In genomic region chr2:161138672-161139536, GRCm38 (mm10) we compare ENCODE assay signal across 15 mouse cellular contexts. TPM values are rescaled to one million over a fixed set of nuclear protein-coding genes. Genes with fewer than 3 reads are reported as not detected.
DNase-seq lines count a peak whose midpoint lies in the region; ATAC-seq and TF ChIP-seq lines count a peak whose summit lies in the region.
"Had no signal": no experiment of that assay in that cellular context is flagged by ENCODE, and none has a peak within 500 bp of the region (broad histone marks: within the 10 kb centered on the region; RNA-seq: fewer than 3 reads in every experiment).

No protein-coding gene starts in this region.

- H3K36me3 ChIP-seq in lung, embryonic 14.5 days (ENCODE audit: insufficient read depth), result no peaks in the 10 kb centered on the region
- H3K36me3 ChIP-seq in liver, postnatal 0 days (replicated peaks; ENCODE audit: insufficient read depth, low read length), result no peaks in the 10 kb centered on the region
- no peaks in the 10 kb centered on the region for H3K36me3 ChIP-seq in forebrain, embryonic 10.5 days (replicated peaks)
- H3K36me3 ChIP-seq: G1E; hindbrain, embryonic 15.5 days; limb, embryonic 15.5 days had no signal

- 31% methylated on average over 11 of the region's 11 CpGs for WGBS in lung, embryonic 14.5 days
- WGBS in liver, postnatal 0 days (ENCODE audit: insufficient replicate concordance), result 65% methylated on average over 11 of the region's 11 CpGs
- WGBS in forebrain, embryonic 10.5 days, result 75% methylated on average over 11 of the region's 11 CpGs

- peaks cover 7% of the 10 kb centered on the region; the same call in 1 of the 2 replicates for H3K4me1 ChIP-seq in lung, embryonic 14.5 days (ENCODE audit: insufficient read depth)
- H3K4me1 ChIP-seq in liver, postnatal 0 days (ENCODE audit: insufficient read depth), result peaks cover 3% of the 10 kb centered on the region; the same call in 1 of the 2 replicates
- 0 out of 2 replicates have a peak, but pooled peaks cover 4% of the 10 kb centered on the region for H3K4me1 ChIP-seq in forebrain, embryonic 10.5 days
- H3K4me1 ChIP-seq: hindbrain, embryonic 15.5 days; limb, embryonic 15.5 days had no signal

- H3K4me3 ChIP-seq in lung, embryonic 14.5 days (ENCODE audit: low read depth, low read length), result no peak overlapping the region
- no peak overlapping the region for H3K4me3 ChIP-seq in liver, postnatal 0 days (ENCODE audit: low read depth, low read length)
- H3K4me3 ChIP-seq in forebrain, embryonic 10.5 days, result no peak overlapping the region
- H3K4me3 ChIP-seq: hindbrain, embryonic 15.5 days; limb, embryonic 15.5 days had no signal

- H3K9ac ChIP-seq in lung, embryonic 14.5 days, result no peak overlapping the region
- no peak overlapping the region for H3K9ac ChIP-seq in liver, postnatal 0 days (replicated peaks)
- H3K9ac ChIP-seq: hindbrain, embryonic 15.5 days; limb, embryonic 15.5 days had no signal

- H3K27ac ChIP-seq in lung, embryonic 14.5 days (ENCODE audit: low read depth), result no peak overlapping the region
- H3K27ac ChIP-seq in liver, postnatal 0 days (ENCODE audit: low read depth), result no peak overlapping the region
- H3K27ac ChIP-seq in forebrain, embryonic 10.5 days, result no peak overlapping the region
- H3K27ac ChIP-seq: hindbrain, embryonic 15.5 days; limb, embryonic 15.5 days had no signal

- H3K27me3 ChIP-seq in lung, embryonic 14.5 days (ENCODE audit: insufficient read depth, low read length), result no peaks in the 10 kb centered on the region
- H3K27me3 ChIP-seq in liver, postnatal 0 days (ENCODE audit: insufficient read depth, low read length), result no peaks in the 10 kb centered on the region
- no peaks in the 10 kb centered on the region for H3K27me3 ChIP-seq in forebrain, embryonic 10.5 days (ENCODE audit: poor library complexity, severe bottlenecking)
- H3K27me3 ChIP-seq: hindbrain, embryonic 15.5 days; limb, embryonic 15.5 days had no signal

- ATAC-seq in lung, embryonic 14.5 days (ENCODE audit: insufficient read depth), result peak; percentile 74; the same call in 1 of the 2 replicates
- ATAC-seq in liver, postnatal 0 days, result no peak
- ATAC-seq: midbrain, embryonic 16.5 days had no signal

- intact Hi-C loops in left cerebral cortex, postnatal 25 days (cut with DNase I), result no loop called here

- TF ChIP-seq EP300 in liver, postnatal 0 days (IDR thresholded peaks at IDR 0.05; ENCODE audit: low read depth), result no peak

- no peak for TF ChIP-seq CTCF in lung, embryonic 14.5 days (IDR thresholded peaks at IDR 0.05; ENCODE audit: low read depth)
- TF ChIP-seq CTCF in liver, postnatal 0 days (IDR thresholded peaks at IDR 0.05; ENCODE audit: low read depth), result no peak

- no peaks in the 10 kb centered on the region for H3K9me3 ChIP-seq in lung, embryonic 14.5 days (ENCODE audit: low read depth, low read length)
- no peaks in the 10 kb centered on the region for H3K9me3 ChIP-seq in liver, postnatal 0 days (ENCODE audit: low read length)
- H3K9me3 ChIP-seq in forebrain, embryonic 10.5 days, result no peaks in the 10 kb centered on the region
- H3K9me3 ChIP-seq: G1E; hindbrain, embryonic 15.5 days; limb, embryonic 15.5 days had no signal

- peak; percentile 64 for DNase-seq in lung, embryonic 14.5 days
- no peak for DNase-seq in lung, postnatal 25 days (ENCODE audit: low spot score)
- peak; percentile 15 to 25 for DNase-seq in frontal cortex, postnatal 25 days (ENCODE audit: low spot score in 2 of 2)
- DNase-seq in kidney, adult 9 months, result peak; percentile 39
- DNase-seq in left cerebral cortex, postnatal 25 days (ENCODE audit: low spot score in 2 of 2), result peak; percentile 38 to 81
- DNase-seq in liver, postnatal 0 days, result no peak
- DNase-seq in adrenal gland, postnatal 36 days, result no peak
- DNase-seq in forebrain, embryonic 10.5 days (ENCODE audit: extremely low spot score, low spot score), result no peak
- DNase-seq: cerebellum, adult 18-20 months; retina, postnatal 1 day; thymus, postnatal 36 days had no signal

- H3K4me2 ChIP-seq in lung, embryonic 14.5 days, result peak overlapping the region; percentile 10; the same call in 1 of the 2 replicates
- H3K4me2 ChIP-seq in liver, postnatal 0 days (ENCODE audit: low read depth, low read length), result no peak overlapping the region
- H3K4me2 ChIP-seq: hindbrain, embryonic 15.5 days; limb, embryonic 15.5 days had no signal

RNA-seq across cellular contexts. Expression of gene Chd6, which starts 30.0 kb away (rescaled TPM):
- 35.3 and 36.8 TPM in 2 replicates for polyA plus RNA-seq in lung, embryonic 14.5 days (2014; fragmentation: Nextera tagmentation; extraction: Ambion mirVana)
- total RNA-seq in left cerebral cortex, postnatal 25 days (2021), result 10 to 100 TPM; 56.9 to 67.5 TPM
- 4.0 and 4.6 TPM in 2 replicates for polyA plus RNA-seq in liver, postnatal 0 days (2015; fragmentation: Nextera tagmentation; extraction: Ambion mirVana)
- 10 to 100 TPM; 34.7 TPM for total RNA-seq in adrenal gland, postnatal 36 days (2021)
- 27.2 and 31.0 TPM in 2 replicates for polyA plus RNA-seq in forebrain, embryonic 10.5 days (2016; fragmentation: Nextera tagmentation; extraction: Ambion mirVana)

Comparison
In these comparisons a context has a peak if more than half of its experiments do, and no peak if none do; other contexts are left out.
1. DNase-seq: peak in lung, embryonic 14.5 days (single experiment), frontal cortex, postnatal 25 days (2 of 2), kidney, adult 9 months (single experiment) and left cerebral cortex, postnatal 25 days (2 of 2); none in lung, postnatal 25 days (single experiment), liver, postnatal 0 days (single experiment), adrenal gland, postnatal 36 days (0 of 2) and forebrain, embryonic 10.5 days (single experiment).